Mouse (Mus musculus) E14TG2a.4 (cell line): ENCODE measurements at regions not wholly inside any gene's neighbourhood (a gene's known extent, or its start where the extent isn't known, plus 50 kb on each side); places are given as distances from the start of the nearest gene placed in this dataset.

Experiments
- CTCF ChIP-seq: conservative IDR thresholded peaks from 2 replicates; pipeline ENCODE4 v1.5.1; 2014; ENCODE audit warnings: low read length
- NANOG ChIP-seq: IDR thresholded peaks from 2 replicates; pipeline ENCODE4 v1.6.1; 2014; ENCODE audit warnings: borderline replicate concordance, low read length, mixed read lengths
- POU5F1 ChIP-seq: IDR thresholded peaks from 2 replicates; pipeline ENCODE4 v1.6.1; 2014; ENCODE audit warnings: low read length, borderline replicate concordance

DNA sequence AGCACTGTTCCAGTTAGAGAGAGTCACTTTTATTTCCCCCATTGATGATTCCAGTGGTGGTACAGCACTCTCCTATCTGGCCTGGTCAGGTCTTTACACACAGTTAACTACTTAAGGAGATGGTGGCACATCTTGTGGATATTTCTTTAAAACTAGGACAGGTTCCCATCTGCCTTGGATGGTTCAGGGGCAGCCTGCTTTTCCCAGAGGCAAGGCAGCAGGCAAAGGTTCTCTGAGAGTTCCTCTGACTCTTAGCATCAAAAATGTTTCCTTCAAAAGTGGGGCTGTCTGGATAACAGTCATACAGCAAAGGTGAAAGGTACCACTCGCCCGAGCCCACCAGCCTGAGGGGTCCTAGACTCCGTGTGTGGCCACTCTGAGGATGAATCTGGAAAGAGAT lies 178.3 kb upstream of the 1700012A03Rik start:
- TF ChIP-seq CTCF (no peak), NANOG (no peak), POU5F1 (no peak)
